In the genomic region with DNA sequence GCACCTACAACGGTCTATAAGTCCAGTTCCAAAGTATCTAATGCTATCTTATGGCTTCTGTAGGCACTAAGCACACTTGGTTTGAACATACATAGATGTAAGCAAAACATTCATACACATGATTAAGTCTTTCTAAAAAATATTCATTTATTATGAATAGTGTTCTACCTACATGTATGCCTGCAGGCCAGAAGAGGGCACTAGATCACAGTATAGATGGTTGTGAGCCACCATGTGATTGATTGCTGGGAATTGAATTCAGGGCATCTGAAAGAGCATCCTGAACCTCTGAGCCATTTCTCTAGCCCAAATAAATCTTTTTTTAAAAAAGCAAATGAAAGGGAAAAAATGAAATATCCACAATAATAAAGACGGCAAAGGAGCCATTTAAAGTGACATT, we compare ENCODE assay signal across 17 mouse cellular contexts. TPM values are rescaled to one million over a fixed set of nuclear protein-coding genes. Genes with fewer than 3 reads are reported as not detected.
DNase-seq lines count a peak whose midpoint lies in the region; ATAC-seq and TF ChIP-seq lines count a peak whose summit lies in the region.
"Had no signal": no experiment of that assay in that cellular context is flagged by ENCODE, and none has a peak within 500 bp of the region (broad histone marks: within the 10 kb centered on the region; RNA-seq: fewer than 3 reads in every experiment).

No protein-coding gene starts in this region.

- no peak for TF ChIP-seq POLR2A in MEL (IDR thresholded peaks at IDR 0.05; ENCODE audit: control insufficient read depth in 1 of 2, insufficient read depth in 1 of 2, low read depth in 1 of 2, low read length in 2 of 2, poor library complexity in 1 of 2)

- whole genome bisulfite sequencing in intestine, postnatal 0 days: over 99% methylated on average over 2 of the region's 2 CpGs
- 95% methylated on average over 2 of the region's 2 CpGs for WGBS in intestine, embryonic 15.5 days

- TF ChIP-seq RAD21 in MEL (IDR thresholded peaks at IDR 0.05; ENCODE audit: low read depth, low read length): peak; percentile 69

- H3K9me3 ChIP-seq in intestine, postnatal 0 days (ENCODE audit: control insufficient read depth): no peaks in the 10 kb centered on the region
- H3K9me3 ChIP-seq in intestine, embryonic 15.5 days: no peaks in the 10 kb centered on the region
- H3K9me3 ChIP-seq in MEL (replicated peaks; ENCODE audit: insufficient read depth, low read length): no peaks in the 10 kb centered on the region
- H3K9me3 ChIP-seq: forebrain, embryonic 15.5 days; heart, embryonic 10.5 days; limb, embryonic 13.5 days had no signal

- H3K27ac ChIP-seq in intestine, postnatal 0 days (ENCODE audit: low read depth, low read length): no peak overlapping the region
- H3K27ac ChIP-seq in intestine, embryonic 15.5 days: no peak overlapping the region
- no peak overlapping the region for H3K27ac ChIP-seq in MEL (ENCODE audit: control insufficient read depth, low read depth, low read length)
- H3K27ac ChIP-seq: forebrain, embryonic 15.5 days; heart, embryonic 10.5 days; hindbrain, postnatal 0 days; limb, embryonic 13.5 days had no signal

- no peak overlapping the region for H3K4me3 ChIP-seq in intestine, postnatal 0 days (ENCODE audit: low read depth, low read length)
- H3K4me3 ChIP-seq in intestine, embryonic 15.5 days (replicated peaks): no peak overlapping the region
- no peak overlapping the region for H3K4me3 ChIP-seq in MEL (ENCODE audit: control insufficient read depth in 1 of 2, insufficient read depth in 1 of 2, low read depth in 2 of 2, low read length in 2 of 2)
- H3K4me3 ChIP-seq: erythroblast, embryonic 14.5 days; forebrain, embryonic 15.5 days; heart, embryonic 10.5 days; limb, embryonic 13.5 days had no signal

- TF ChIP-seq EP300 in MEL (IDR thresholded peaks at IDR 0.05; ENCODE audit: low read depth in 1 of 2, low read length in 2 of 2): no peak

- H3K4me1 ChIP-seq in intestine, postnatal 0 days (replicated peaks; ENCODE audit: control insufficient read depth, insufficient read depth, low read length): no peaks in the 10 kb centered on the region
- H3K4me1 ChIP-seq in intestine, embryonic 15.5 days (replicated peaks): no peaks in the 10 kb centered on the region
- no peaks in the 10 kb centered on the region for H3K4me1 ChIP-seq in MEL (ENCODE audit: control insufficient read depth in 1 of 2, insufficient read depth in 2 of 2, low read length in 2 of 2)
- H3K4me1 ChIP-seq: forebrain, embryonic 15.5 days; heart, embryonic 10.5 days; limb, embryonic 13.5 days had no signal

- no peak overlapping the region for H3K4me2 ChIP-seq in intestine, postnatal 0 days (replicated peaks; ENCODE audit: low read depth)
- no peak overlapping the region for H3K4me2 ChIP-seq in intestine, embryonic 15.5 days (replicated peaks)
- H3K4me2 ChIP-seq: forebrain, embryonic 15.5 days; limb, embryonic 13.5 days; lung, embryonic 14.5 days had no signal

- H3K36me3 ChIP-seq in intestine, postnatal 0 days (ENCODE audit: control insufficient read depth, insufficient read depth): peaks cover 58% of the 10 kb centered on the region
- H3K36me3 ChIP-seq in intestine, embryonic 15.5 days: peaks cover 13% of the 10 kb centered on the region
- peaks cover 0 to 14% of the 10 kb centered on the region in 2 experiments; a peak in 2 of 4 replicates for H3K36me3 ChIP-seq in MEL (ENCODE audit: control insufficient read depth in 1 of 2, insufficient read depth in 2 of 2, low read length in 2 of 2)

- H3K27me3 ChIP-seq in intestine, postnatal 0 days (replicated peaks; ENCODE audit: control insufficient read depth, insufficient read depth, low read length): no peaks in the 10 kb centered on the region
- no peaks in the 10 kb centered on the region for H3K27me3 ChIP-seq in intestine, embryonic 15.5 days (replicated peaks)
- H3K27me3 ChIP-seq in MEL (ENCODE audit: control insufficient read depth in 1 of 2, insufficient read depth in 2 of 2, low read length in 2 of 2): no peaks in the 10 kb centered on the region
- H3K27me3 ChIP-seq: forebrain, embryonic 15.5 days; limb, embryonic 13.5 days had no signal

- H3K9ac ChIP-seq in intestine, postnatal 0 days (ENCODE audit: low read depth, low read length): no peak overlapping the region
- no peak overlapping the region for H3K9ac ChIP-seq in intestine, embryonic 15.5 days
- no peak overlapping the region for H3K9ac ChIP-seq in MEL (ENCODE audit: control insufficient read depth, low read depth, low read length, poor library complexity, severe bottlenecking)
- H3K9ac ChIP-seq: forebrain, embryonic 15.5 days; limb, embryonic 13.5 days; lung, embryonic 14.5 days had no signal

- H3K79me2 ChIP-seq in MEL (ENCODE audit: control insufficient read depth, insufficient read depth, low read length, poor library complexity): no peaks in the 10 kb centered on the region

- no peak for ATAC-seq in intestine, postnatal 0 days
- ATAC-seq in intestine, embryonic 15.5 days: no peak
- ATAC-seq: forebrain, embryonic 15.5 days; hindbrain, postnatal 0 days had no signal

- peak; percentile 47 for TF ChIP-seq CTCF in intestine, postnatal 0 days (IDR thresholded peaks at IDR 0.05; ENCODE audit: low read depth)
- TF ChIP-seq CTCF in MEL (IDR thresholded peaks at IDR 0.05 in 2 of 3, conservative IDR thresholded peaks at IDR 0.05 in 1 of 3; ENCODE audit: control insufficient read depth in 1 of 3, insufficient read depth in 1 of 3, low read depth in 2 of 3, low read length in 3 of 3, poor library complexity in 1 of 3, severe bottlenecking in 1 of 3): peak; percentile 40 to 69 (median 49)

- DNase-seq in 416B (ENCODE audit: low read depth) (peak; percentile 58), MEL (ENCODE audit: low read depth, low spot score) (peak; percentile 58)
- DNase-seq in induced T-regulatory cell, adult 2 months (ENCODE audit: low read depth): peak; percentile 22
- DNase-seq in heart, postnatal 4 days: no peak
- DNase-seq in right cerebral cortex, postnatal 25 days: no peak
- DNase-seq: cerebellum, adult 8-10 months; kidney, adult 9 months; lung, embryonic 14.5 days; midbrain, embryonic 14.5 days; right cerebral cortex, adult 18-20 months had no signal

TF ChIP-seq in MEL, 35 proteins besides CTCF, POLR2A, EP300 and RAD21:
- TF ChIP-seq SMC3 (IDR thresholded peaks at IDR 0.05; ENCODE audit: low read depth, low read length): peak; percentile 64
- peak; percentile 66 for TF ChIP-seq ZC3H11A (IDR thresholded peaks at IDR 0.05; ENCODE audit: low read depth, low read length)
- no peak for TF ChIP-seq CHD2 (IDR thresholded peaks at IDR 0.05; ENCODE audit: low read length)
- TF ChIP-seq ZMIZ1 (IDR thresholded peaks at IDR 0.05; ENCODE audit: low read depth, low read length): no peak
- peak; percentile 80; the same call in 1 of the 2 replicates for TF ChIP-seq MYC (IDR thresholded peaks at IDR 0.05; ENCODE audit: low read depth, low read length)
- no peak for TF ChIP-seq NRF1 (IDR thresholded peaks at IDR 0.05; ENCODE audit: insufficient read depth, low read depth, low read length, poor library complexity, severe bottlenecking)
- peak; percentile 58; the same call in 1 of the 2 replicates for TF ChIP-seq USF1 (IDR thresholded peaks at IDR 0.05; ENCODE audit: low read depth, low read length)
- TF ChIP-seq E2F4 (IDR thresholded peaks at IDR 0.05; ENCODE audit: borderline replicate concordance, low read depth, low read length): no peak

RNA-seq across cellular contexts. Expression of a gene that starts 37.7 kb away (rescaled TPM):
- polyA plus RNA-seq in intestine, postnatal 0 days (2015; fragmentation: Nextera tagmentation; extraction: Ambion mirVana): 7.4 and 10.0 TPM in 2 replicates
- polyA plus RNA-seq in intestine, embryonic 15.5 days (2015; fragmentation: Nextera tagmentation; extraction: Ambion mirVana): 14.5 and 14.9 TPM in 2 replicates
- 7.0 and 7.6 TPM in 2 replicates for total RNA-seq in MEL (2012; rRNA removed)
- polyA plus RNA-seq in MEL (2012; ENCODE audit: insufficient read depth in 1 of 2, insufficient read length in 2 of 2, low read depth in 1 of 2, low replicate concordance in 2 of 2, missing spikeins in 1 of 2): 1 to 10 TPM in 1 of 2 experiments, not detected in 1; 8.3 TPM
- total RNA-seq in heart, postnatal 4 days (2021): 10 to 100 TPM; 26.1 to 28.3 TPM

Comparison
In these comparisons a context has a peak if more than half of its experiments do, and no peak if none do; other contexts are left out.
1. DNase-seq: peak in 416B (single experiment), MEL (single experiment) and induced T-regulatory cell, adult 2 months (single experiment); none in heart, postnatal 4 days (single experiment) and right cerebral cortex, postnatal 25 days (single experiment).